In the genomic region with DNA sequence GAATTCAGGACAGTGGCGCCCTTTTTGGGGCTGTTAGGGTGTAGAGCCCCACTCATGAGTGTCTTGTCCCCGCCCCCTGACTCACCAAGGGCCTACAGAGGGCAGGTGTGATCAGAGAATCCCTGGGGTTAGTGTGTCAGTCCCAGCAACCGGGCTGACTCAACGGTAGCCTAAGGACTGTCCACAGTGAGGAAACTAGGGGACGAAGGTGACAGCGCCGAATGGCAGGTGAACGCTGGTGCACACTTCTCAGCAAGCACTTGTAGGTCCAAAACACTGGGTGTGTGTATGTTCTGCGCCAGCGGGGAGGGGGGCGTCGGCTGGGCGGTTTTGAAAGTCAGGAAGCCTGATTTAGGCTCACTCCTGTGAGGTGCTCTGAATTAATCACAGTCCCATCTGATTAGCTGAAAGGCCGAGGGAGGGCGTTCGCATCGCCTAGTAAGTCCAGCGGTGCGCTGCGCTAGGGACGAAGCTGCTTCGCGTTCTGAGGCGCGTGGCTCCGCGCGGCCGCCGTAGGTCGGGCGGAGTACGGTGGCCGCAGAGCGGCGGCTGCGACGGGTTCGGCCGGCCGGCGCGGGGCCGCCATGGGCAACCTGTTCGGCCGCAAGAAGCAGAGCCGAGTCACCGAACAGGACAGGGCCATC, we compare ENCODE assay signal across 8 mouse cellular contexts. TPM values are rescaled to one million over a fixed set of nuclear protein-coding genes. Genes with fewer than 3 reads are reported as not detected.
DNase-seq lines count a peak whose midpoint lies in the region; ATAC-seq and TF ChIP-seq lines count a peak whose summit lies in the region.

Chmp6 (plus strand) TSS at position 151 of the 644 bp plus-strand sequence.

- peak; percentile 62 for TF ChIP-seq POLR2A in heart, adult 2 months (IDR thresholded peaks at IDR 0.05; ENCODE audit: insufficient read depth, low read depth, low read length)
- TF ChIP-seq POLR2A in limb, embryonic 14.5 days (IDR thresholded peaks at IDR 0.05; ENCODE audit: borderline replicate concordance, extremely low read depth, insufficient read depth, insufficient read length): peak; percentile 21; the same call in 1 of the 2 replicates

- peak; percentile 29; the same call in 1 of the 2 replicates for ATAC-seq in embryonic facial prominence, embryonic 13.5 days (ENCODE audit: insufficient number of reproducible peaks, insufficient read depth, low FRiP score, low TSS enrichment, low read depth)
- ATAC-seq in limb, embryonic 14.5 days (ENCODE audit: low FRiP score, low read depth): peak; percentile 85
- peak; percentile 73 for ATAC-seq in midbrain, postnatal 0 days (ENCODE audit: low FRiP score)

- H3K79me2 ChIP-seq in heart, adult 2 months (replicated peaks; ENCODE audit: control insufficient read depth, insufficient read depth, low read length): no peaks in the 10 kb centered on the region

- peak; percentile 93 for DNase-seq in 3134 (ENCODE audit: extremely low read depth, insufficient read length, low spot score)
- peak; percentile 90 to 92 for DNase-seq in adrenal gland, postnatal 36 days
- peak; percentile 92 to 99 for DNase-seq in heart, adult 2 months
- peak; percentile 86 to 93 for DNase-seq in kidney, adult 8-10 months
- DNase-seq in limb, embryonic 14.5 days (ENCODE audit: low spot score): peak; percentile 79
- DNase-seq in midbrain, postnatal 0 days (ENCODE audit: low spot score): peak; percentile 88
- peak; percentile 74 to 84 for DNase-seq in spleen, postnatal 14 days (ENCODE audit: low spot score in 2 of 2)

- intact Hi-C loops in heart, adult 2 months (cut with DNase I): loop anchor here (2.0 kb wide), 1 partner anchor 21 kb away; no protein-coding TSS in a partner anchor

- peak within 1 kb of the TSS; percentile 84 for H3K27ac ChIP-seq in embryonic facial prominence, embryonic 13.5 days
- H3K27ac ChIP-seq in heart, adult 2 months: peak within 1 kb of the TSS; percentile 91
- H3K27ac ChIP-seq in limb, embryonic 14.5 days (replicated peaks; ENCODE audit: low read depth, low read length): peak within 1 kb of the TSS; percentile 74
- H3K27ac ChIP-seq in midbrain, postnatal 0 days (ENCODE audit: low read depth, low read length): peak within 1 kb of the TSS; percentile 80

- no peaks in the 10 kb centered on the region for H3K9me3 ChIP-seq in embryonic facial prominence, embryonic 13.5 days
- H3K9me3 ChIP-seq in limb, embryonic 14.5 days (ENCODE audit: control insufficient read depth, low read length): no peaks in the 10 kb centered on the region
- H3K9me3 ChIP-seq in midbrain, postnatal 0 days (ENCODE audit: low read length): no peaks in the 10 kb centered on the region

- TF ChIP-seq EP300 in heart, adult 2 months (IDR thresholded peaks at IDR 0.05; ENCODE audit: insufficient read depth, low read depth, low read length): peak; percentile 62; the same call in 1 of the 2 replicates

- WGBS in embryonic facial prominence, embryonic 13.5 days: under 1% methylated on average over 36 of the region's 48 CpGs
- under 1% methylated on average over 48 of the region's 48 CpGs for WGBS in heart, adult 2 months
- under 1% methylated on average over 45 of the region's 48 CpGs for WGBS in limb, embryonic 14.5 days
- WGBS in midbrain, postnatal 0 days: under 1% methylated on average over 48 of the region's 48 CpGs

- peaks cover 35% of the 10 kb centered on the region for H3K4me1 ChIP-seq in embryonic facial prominence, embryonic 13.5 days
- peaks cover 14% of the 10 kb centered on the region for H3K4me1 ChIP-seq in heart, adult 2 months (ENCODE audit: control insufficient read depth, insufficient read depth, low read length)
- H3K4me1 ChIP-seq in limb, embryonic 14.5 days (ENCODE audit: control insufficient read depth, insufficient read depth, low read length): peaks cover 23% of the 10 kb centered on the region
- H3K4me1 ChIP-seq in midbrain, postnatal 0 days (ENCODE audit: insufficient read depth, low read length): peaks cover 11% of the 10 kb centered on the region

- peak; percentile 23 for TF ChIP-seq CTCF in heart, adult 2 months (IDR thresholded peaks at IDR 0.05)
- peak; percentile 44 for TF ChIP-seq CTCF in midbrain, postnatal 0 days (IDR thresholded peaks at IDR 0.05)

- peak within 1 kb of the TSS; percentile 95 for H3K9ac ChIP-seq in embryonic facial prominence, embryonic 13.5 days
- H3K9ac ChIP-seq in heart, adult 2 months (ENCODE audit: low read depth, low read length): peak within 1 kb of the TSS; percentile 97
- H3K9ac ChIP-seq in limb, embryonic 14.5 days (ENCODE audit: low read depth, low read length, severe bottlenecking): peak within 1 kb of the TSS; percentile 97
- H3K9ac ChIP-seq in midbrain, postnatal 0 days (replicated peaks; ENCODE audit: low read length, poor library complexity, severe bottlenecking): peak within 1 kb of the TSS; percentile 77

- peak within 1 kb of the TSS; percentile 96 for H3K4me2 ChIP-seq in embryonic facial prominence, embryonic 13.5 days
- H3K4me2 ChIP-seq in limb, embryonic 14.5 days (replicated peaks; ENCODE audit: low read depth, low read length, severe bottlenecking): peak within 1 kb of the TSS; percentile 87
- H3K4me2 ChIP-seq in midbrain, postnatal 0 days (ENCODE audit: low read depth, low read length, poor library complexity, severe bottlenecking): peak within 1 kb of the TSS; percentile 87

- H3K36me3 ChIP-seq in embryonic facial prominence, embryonic 13.5 days: peaks cover 30% of the 10 kb centered on the region
- no peaks in the 10 kb centered on the region for H3K36me3 ChIP-seq in heart, adult 2 months (ENCODE audit: control insufficient read depth, insufficient read depth, low read length)
- H3K36me3 ChIP-seq in limb, embryonic 14.5 days (ENCODE audit: control insufficient read depth, insufficient read depth, low read length): peaks cover 29% of the 10 kb centered on the region
- H3K36me3 ChIP-seq in midbrain, postnatal 0 days (ENCODE audit: insufficient read depth, low read length): peaks cover 24% of the 10 kb centered on the region

- H3K27me3 ChIP-seq in embryonic facial prominence, embryonic 13.5 days: peaks cover 7% of the 10 kb centered on the region
- no peaks in the 10 kb centered on the region for H3K27me3 ChIP-seq in heart, adult 2 months (ENCODE audit: control insufficient read depth, insufficient read depth, low read length)
- H3K27me3 ChIP-seq in limb, embryonic 14.5 days (ENCODE audit: control insufficient read depth, insufficient read depth, low read length): no peaks in the 10 kb centered on the region
- no peaks in the 10 kb centered on the region for H3K27me3 ChIP-seq in midbrain, postnatal 0 days (ENCODE audit: insufficient read depth, low read length)

- H3K4me3 ChIP-seq in embryonic facial prominence, embryonic 13.5 days: peak within 1 kb of the TSS; percentile 92
- H3K4me3 ChIP-seq in heart, adult 2 months: peak within 1 kb of the TSS; percentile 95
- peak within 1 kb of the TSS; percentile 77 for H3K4me3 ChIP-seq in limb, embryonic 14.5 days (replicated peaks; ENCODE audit: low read length)
- H3K4me3 ChIP-seq in midbrain, postnatal 0 days (ENCODE audit: low read depth, low read length): peak within 1 kb of the TSS; percentile 80

RNA-seq across cellular contexts. Expression of gene Chmp6, which starts in this region (rescaled TPM):
- 10 to 100 TPM; 31.9 to 37.6 TPM for total RNA-seq in adrenal gland, postnatal 36 days (2021)
- polyA plus RNA-seq in embryonic facial prominence, embryonic 13.5 days (2015; fragmentation: Nextera tagmentation; extraction: Ambion mirVana): 103 and 104 TPM in 2 replicates
- 10 to 100 TPM; 25.9 to 30.1 TPM for total RNA-seq in heart, adult 2 months (2021)
- 26.8 and 28.9 TPM in 2 replicates for polyA plus RNA-seq in heart, adult 2 months (2012; rRNA removed)
- polyA plus RNA-seq in limb, embryonic 14.5 days (2012; rRNA removed): 55.8 and 59.4 TPM in 2 replicates
- polyA plus RNA-seq in limb, embryonic 14.5 days (2014; fragmentation: Nextera tagmentation; extraction: Ambion mirVana): 96.0 and 101 TPM in 2 replicates
- total RNA-seq in midbrain, postnatal 0 days (2014; rRNA removed): 79.5 and 101 TPM in 2 replicates
- polyA plus RNA-seq in midbrain, postnatal 0 days (2015; fragmentation: Nextera tagmentation; extraction: Ambion mirVana): 121 and 129 TPM in 2 replicates

Comparison
In these comparisons a context has a peak if more than half of its experiments do, and no peak if none do; other contexts are left out.
1. Peak in every context shown above with its lines: DNase-seq, ATAC-seq, H3K4me3 ChIP-seq and H3K27ac ChIP-seq.
2. ATAC-seq: peak in every context shown above with its lines; median percentile 85 in limb, embryonic 14.5 days; 73 in midbrain, postnatal 0 days; 29 in embryonic facial prominence, embryonic 13.5 days.